Mouse (Mus musculus) gastrocnemius, adult 8-10 months (tissue): ENCODE results near the gene Rnaseh2a. TPM values are rescaled to one million over a fixed set of nuclear protein-coding genes. Genes with fewer than 3 reads are reported as not detected.
"Not testable (repeated sequence)": the region's sequence is repeated elsewhere in the genome, so short reads cannot be mapped to it uniquely, and the experiment has no call there.

Source experiments
- DNase-seq, 2 experiments: peaks; one replicate each; pipeline ENCODE4 v3.0.0; 2022; ENCODE audit warnings: low spot score in 2 of 2
- total RNA-seq, 4 experiments: library from RNA; stranded (reverse); gene quantifications; 2 replicates each; pipeline ENCODE4 v1.2.4; 2022

Gene Rnaseh2a
- total RNA-seq, 4 experiments from 2014 or later = 20.4 to 26.5 (median 23.9) TPM

DNA sequence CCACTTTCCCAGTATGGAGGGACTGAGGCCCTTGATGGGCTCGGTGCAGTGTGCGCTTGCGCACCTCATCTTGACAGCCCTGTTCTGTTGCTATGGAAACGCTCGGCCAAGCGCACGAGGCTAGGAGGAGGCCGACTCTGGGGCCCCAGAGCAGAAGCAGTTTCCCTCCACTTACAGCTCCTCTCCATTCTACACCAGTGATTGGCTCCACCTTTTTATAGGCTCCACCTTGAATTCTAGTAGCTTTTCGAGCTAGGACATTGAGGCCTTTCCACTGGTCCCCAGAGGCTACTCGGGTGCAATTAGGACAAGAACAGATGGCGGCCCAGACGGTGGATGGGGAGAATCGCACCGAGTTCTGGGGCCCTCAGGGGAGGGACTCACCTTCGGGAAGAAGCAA, 34.7 kb downstream of the Rnaseh2a start:
- DNase-seq = no peak

DNA sequence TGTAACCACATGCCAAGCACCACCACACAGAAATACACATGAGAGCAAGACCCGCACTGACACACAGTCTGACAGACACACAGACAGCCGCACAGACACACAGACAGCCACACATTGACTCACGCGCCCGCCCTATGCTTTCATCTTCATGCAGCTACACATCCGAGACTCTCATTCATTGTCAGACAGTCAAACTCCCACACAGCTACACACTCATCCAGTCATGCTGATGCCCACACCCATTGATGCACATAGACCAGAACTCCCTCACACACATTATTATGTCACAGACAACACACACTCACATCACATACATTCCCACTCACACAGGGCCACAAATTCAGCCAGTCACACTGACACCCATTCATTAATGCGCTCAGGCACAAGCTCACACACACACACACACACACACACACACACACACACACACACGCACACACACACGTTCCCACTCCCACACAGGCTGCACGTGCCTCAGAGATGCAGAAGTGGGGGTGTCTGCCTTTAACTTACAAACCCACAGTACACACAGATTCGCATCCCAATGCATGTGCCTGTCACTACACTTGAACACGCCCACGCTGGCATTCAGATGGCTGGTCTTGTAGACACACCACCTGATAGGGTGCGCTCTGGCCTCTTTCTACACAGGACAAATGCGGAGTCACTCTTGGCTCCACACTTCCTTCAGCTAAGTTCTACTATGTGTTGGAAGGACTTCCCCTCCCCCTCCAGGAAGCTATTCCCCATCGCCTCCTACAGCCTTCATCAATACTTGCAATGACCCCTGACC, 35.6 kb downstream of the Rnaseh2a start:
- DNase-seq = no peak

DNA sequence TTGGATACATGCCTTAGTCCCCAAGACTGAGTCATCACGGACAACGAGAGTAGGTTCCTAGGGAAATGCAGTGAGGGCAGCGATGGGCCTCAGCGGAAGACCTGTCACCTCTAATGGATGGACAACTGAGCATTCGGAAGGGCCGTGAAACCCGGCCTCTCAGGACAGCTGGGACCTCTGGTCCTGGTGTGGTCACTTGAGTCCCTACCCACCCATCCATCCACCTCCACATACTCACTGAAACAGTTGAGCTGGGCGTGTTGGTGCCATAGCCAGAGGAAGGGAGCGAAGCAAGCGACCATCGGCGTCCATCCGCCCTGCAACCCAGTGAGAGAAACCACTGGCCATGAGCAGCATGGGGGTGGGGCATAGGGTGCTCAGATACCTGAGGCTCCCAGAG, 39.0 kb downstream of the Rnaseh2a start:
- DNase-seq = no peak

GRCm38 (mm10) chr8:84928456-84929306, 40.9 kb downstream of the Rnaseh2a start:
- peak in 1 of 2 experiments; percentile 41 for DNase-seq

- DNase-seq = no peak
Measured at GRCm38 (mm10) chr8:84927513-84927912, 42.1 kb downstream of the Rnaseh2a start.

DNA sequence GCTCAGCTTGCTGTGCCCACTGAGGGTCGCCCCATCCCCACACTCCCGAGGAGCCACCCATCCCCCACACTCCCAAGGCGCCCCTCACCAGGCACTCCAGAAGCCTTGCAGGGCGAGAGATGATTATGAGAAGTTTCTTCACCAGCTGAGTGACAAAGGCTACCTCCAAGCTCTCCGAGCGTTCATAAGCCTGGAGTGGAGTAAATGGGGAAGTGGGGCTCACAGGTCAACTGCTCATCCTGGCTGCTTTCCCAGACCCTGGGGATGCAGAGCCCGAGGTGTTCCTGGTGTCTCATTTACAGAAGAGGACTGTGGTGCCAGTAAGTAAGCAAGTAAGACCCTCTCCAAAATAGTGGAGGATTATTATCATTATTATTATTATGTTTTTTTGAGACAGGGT, 44.0 kb downstream of the Rnaseh2a start:
- no peak for DNase-seq

DNA sequence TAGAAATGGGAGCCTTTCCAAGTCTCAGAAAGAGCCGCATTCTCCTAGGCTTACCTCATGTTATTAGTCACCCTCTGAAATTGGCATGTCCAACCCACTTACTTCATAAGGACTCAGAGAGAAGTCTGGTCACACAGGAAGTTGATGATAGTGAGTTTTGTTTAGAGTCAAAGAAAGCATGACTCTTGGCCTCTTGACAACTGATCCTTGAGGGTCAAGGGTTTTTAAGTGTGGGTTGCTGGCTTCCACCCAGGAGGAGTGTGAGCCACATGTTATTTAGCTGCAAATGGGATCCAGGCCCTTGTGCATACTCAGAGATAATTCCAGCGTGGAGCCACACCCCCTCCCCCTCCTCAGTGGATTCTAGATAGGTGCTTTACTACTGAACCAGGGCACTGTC, 48.0 kb downstream of the Rnaseh2a start:
- DNase-seq = no peak

DNA sequence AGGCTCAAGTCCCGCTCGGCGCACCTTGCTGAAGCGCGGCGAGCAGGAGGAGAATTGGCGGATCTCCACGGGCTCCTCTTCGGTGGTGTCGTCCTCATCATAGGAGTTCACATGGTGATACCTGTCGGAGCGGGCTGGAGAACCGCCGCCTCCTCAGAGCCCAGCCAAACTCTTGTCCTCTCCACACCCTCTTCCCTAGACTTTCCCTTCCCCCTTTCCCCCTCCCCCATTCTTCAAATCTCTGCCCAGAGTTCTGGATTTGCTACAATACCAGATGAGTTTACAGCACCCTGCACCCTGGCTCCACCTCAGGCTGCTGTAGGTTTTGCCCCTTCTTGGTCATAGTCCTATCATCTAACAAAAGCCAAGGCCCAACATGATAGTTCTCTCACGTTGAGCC, 50.9 kb downstream of the Rnaseh2a start:
- DNase-seq = no peak

- no peak for DNase-seq
Measured at GRCm38 (mm10) chr8:84917781-84918180, 51.8 kb downstream of the Rnaseh2a start.

DNA sequence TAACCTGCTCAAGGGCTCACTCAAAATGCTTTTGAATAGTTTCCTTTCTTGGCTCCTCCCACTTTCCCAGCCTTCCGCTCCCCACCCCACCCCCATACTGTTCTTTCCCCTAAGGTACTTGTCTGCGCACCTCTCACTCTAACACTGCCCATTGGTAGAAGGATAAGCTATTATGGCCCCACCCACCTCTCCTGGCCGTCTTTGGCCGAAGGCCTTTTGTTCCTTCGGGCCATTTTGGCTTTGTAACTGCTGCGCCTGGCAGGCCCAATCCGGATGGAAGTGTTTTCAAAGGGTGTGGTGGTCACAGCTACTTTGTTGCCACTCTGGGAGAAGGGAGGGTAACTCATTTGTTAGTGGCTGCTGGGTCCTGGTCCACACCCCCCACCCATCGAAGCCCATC, 54.3 kb downstream of the Rnaseh2a start:
- DNase-seq = no peak

DNA sequence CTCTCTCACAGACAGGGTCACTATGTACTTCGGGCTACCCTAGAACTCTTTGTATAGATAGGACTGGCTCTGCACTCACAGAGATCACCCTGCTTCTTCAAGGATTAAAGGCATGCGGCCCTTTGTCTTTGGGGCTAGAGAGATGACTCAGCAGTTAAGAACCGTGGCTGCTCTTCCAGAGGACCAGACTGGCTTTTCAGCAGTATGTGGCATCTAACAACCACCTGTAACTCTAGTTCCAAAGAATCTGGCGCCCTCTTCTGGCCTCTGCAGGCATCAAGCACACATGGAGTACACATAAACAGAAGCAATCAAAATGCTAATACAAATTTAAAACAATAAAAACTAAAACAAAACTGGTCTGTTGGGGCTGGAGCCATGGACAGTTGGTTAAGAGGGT, 55.6 kb downstream of the Rnaseh2a start:
- no peak for DNase-seq

DNA sequence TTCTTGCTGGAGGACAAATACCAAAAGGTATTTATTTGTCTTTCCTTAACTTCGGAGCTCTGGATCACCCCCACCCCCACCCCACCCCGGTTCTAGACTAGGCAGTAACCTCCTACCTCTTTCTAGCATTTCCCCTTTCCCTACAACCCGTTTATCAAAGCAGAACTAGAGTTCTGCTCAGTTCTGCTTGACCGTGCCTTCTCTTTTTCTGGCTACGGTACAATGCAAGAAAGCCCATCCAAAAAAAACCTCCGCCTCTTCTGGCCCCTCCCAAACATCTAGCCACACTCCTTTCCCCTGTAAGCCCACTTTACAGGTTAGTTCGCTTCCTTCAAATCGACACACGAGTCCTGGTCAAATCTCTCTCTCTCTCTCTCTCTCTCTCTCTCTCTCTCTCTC, 56.1 kb downstream of the Rnaseh2a start:
- no peak for DNase-seq

GRCm38 (mm10) chr8:84912895-84913501, 56.6 kb downstream of the Rnaseh2a start:
- DNase-seq = peak in 1 of 2 experiments; percentile 45

GRCm38 (mm10) chr8:84912391-84912790, 57.2 kb downstream of the Rnaseh2a start:
- DNase-seq = no peak

DNA sequence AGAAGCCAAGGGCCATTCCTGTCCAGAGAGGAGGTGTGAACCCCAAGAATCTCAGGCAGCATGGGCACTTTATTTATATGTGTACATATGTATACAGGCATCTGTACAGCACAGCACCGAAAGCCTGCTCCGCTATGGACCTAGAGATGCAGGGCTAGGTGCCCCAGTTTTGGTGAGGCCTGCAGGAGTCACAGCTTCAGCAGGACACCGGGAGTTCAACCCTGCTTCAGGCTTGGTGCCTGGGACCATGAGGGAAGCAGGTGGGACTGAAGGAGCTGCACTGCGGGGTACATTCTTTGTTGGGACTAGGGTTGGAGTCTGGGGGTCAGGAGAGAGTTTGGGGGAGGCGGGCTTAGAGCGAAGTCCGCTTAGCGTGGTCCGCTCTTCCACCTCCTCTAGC, 57.7 kb downstream of the Rnaseh2a start:
- DNase-seq = no peak

- DNase-seq = no peak
Measured at GRCm38 (mm10) chr8:84910551-84910950, 59.0 kb downstream of the Rnaseh2a start.

- no peak for DNase-seq
Measured at GRCm38 (mm10) chr8:84909949-84910348, 59.6 kb downstream of the Rnaseh2a start.

DNA sequence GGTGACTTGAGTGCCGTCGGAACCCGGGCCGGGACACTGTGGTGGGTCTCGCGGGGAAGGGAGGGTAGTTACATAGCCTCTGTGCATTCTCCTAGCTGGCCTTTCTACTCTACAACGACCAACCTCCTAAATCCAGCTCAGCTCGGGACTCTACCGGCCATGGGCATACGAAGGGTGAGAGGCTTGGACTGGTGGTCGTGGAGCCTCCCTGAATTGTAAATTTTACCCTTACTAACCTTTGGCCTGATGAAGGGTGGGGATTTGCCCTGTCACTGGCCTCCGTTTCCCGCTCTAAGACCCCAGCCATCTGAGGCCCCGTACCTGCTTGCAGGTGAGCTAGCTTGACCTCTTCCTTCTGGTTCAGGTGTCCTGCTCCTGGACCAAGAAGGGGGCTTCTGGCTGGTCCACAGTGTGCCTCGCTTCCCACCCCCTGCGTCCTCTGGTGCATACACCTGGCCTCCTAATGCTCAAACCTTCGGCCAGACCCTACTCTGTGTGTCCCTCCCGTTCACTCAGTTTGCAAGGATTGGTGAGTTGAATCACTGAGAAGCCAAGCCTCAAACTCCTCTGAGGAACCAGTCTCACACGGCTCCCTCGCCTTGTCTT, 60.3 kb downstream of the Rnaseh2a start:
- no peak for DNase-seq

- DNase-seq = peak; percentile 96 to 98
Measured at GRCm38 (mm10) chr8:84908421-84909161, 61.0 kb downstream of the Rnaseh2a start, which contains the start of gene Dnase2a. TSS of gene Dnase2a (plus strand) at chr8:84908560.

GRCm38 (mm10) chr8:84907979-84908378, 61.6 kb downstream of the Rnaseh2a start:
- not testable (repeated sequence) for DNase-seq

DNA sequence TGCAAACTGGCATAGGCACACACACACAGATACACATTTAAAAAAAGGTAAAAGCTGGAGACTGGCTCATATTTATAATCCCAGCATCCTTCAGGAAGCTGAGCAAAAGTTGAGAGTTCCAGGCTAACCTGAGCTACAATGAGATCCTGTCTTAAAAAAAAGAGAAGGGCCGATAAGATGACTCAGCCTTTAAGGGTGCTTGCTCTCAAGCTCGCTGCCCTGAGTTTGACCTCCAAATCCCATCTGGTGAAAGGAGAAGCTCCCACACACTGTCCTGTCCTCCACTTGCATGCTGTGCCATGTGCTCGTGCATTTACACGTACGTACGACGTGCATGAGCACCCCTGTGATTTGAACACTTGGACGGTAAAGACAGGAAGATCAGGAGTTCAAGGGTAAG, 62.1 kb downstream of the Rnaseh2a start:
- DNase-seq = no peak
